Mouse (Mus musculus) brown adipose tissue, adult 24 weeks (tissue): ENCODE measurements around the gene Nkain4. TPM values are rescaled to one million over a fixed set of nuclear protein-coding genes. Genes with fewer than 3 reads are reported as not detected.

Source experiments
- H3K27ac ChIP-seq: fragments of 200-500 bp; replicated peaks from 2 replicates; pipeline ENCODE4 v1.5.1; 2012; ENCODE audit warnings: low read depth, mild to moderate bottlenecking, low read length
- H3K4me1 ChIP-seq: fragments of 200-500 bp; 2 replicates; pipeline ENCODE4 v1.6.1; 2012; ENCODE audit warnings: low read length, mixed read lengths; ENCODE audit not compliant: control insufficient read depth, insufficient read depth, insufficient read length
- H3K4me3 ChIP-seq: fragments of 200-500 bp; 2 replicates; pipeline ENCODE4 v1.5.1; 2012; ENCODE audit warnings: low read depth, mild to moderate bottlenecking, low read length, moderate library complexity; ENCODE audit not compliant: insufficient read depth
- polyA plus RNA-seq: library from polyadenylated mRNA; stranded (reverse); fragments of >200 nt; gene quantifications from 2 replicates; pipeline ENCODE4 v1.2.4, GENCODE M21; 2012; ENCODE audit not compliant: missing spikeins, insufficient read depth, insufficient read length

The Nkain4 gene
- not detected in 2 replicates for polyA plus RNA-seq

- no peak within 1 kb of the TSS for H3K27ac ChIP-seq
- peak within 1 kb of the TSS; percentile 43 for H3K4me3 ChIP-seq
- H3K4me1 ChIP-seq: no peaks in the 10 kb centered on the region; the same call in 1 of the 2 replicates
Observed at GRCm38 (mm10) chr2:180954061-180955047, at the start of gene Nkain4. Gene Nkain4 (minus strand): TSS chr2:180954699.

GRCm38 (mm10) chr2:180996905-180997304 is 42.4 kb upstream of the Nkain4 start:
- H3K4me1 ChIP-seq: no peaks in the 10 kb centered on the region
- no peak overlapping the region for H3K27ac ChIP-seq
- H3K4me3 ChIP-seq: no peak overlapping the region

DNA sequence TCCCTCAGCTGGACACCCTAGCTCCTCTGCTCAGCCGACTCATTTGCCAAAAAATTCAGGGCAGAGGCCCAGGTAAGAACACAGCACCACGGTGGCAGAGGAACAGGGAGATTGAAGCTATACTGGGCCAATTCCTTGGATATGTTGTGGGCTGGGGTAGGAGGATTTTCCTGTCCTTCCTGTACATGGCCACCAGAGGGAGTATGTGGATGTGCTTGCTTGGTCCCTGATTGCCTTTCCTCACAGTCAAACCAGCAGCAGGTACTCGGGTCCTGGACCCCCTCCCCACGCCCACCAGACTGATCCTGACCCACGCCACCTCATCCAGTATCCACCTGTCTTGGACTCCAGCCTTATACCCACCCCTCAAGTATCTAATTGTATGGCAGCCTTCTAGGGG is 41.9 kb upstream of the Nkain4 start:
- H3K4me1 ChIP-seq: no peaks in the 10 kb centered on the region
- no peak overlapping the region for H3K27ac ChIP-seq
- H3K4me3 ChIP-seq: no peak overlapping the region

DNA sequence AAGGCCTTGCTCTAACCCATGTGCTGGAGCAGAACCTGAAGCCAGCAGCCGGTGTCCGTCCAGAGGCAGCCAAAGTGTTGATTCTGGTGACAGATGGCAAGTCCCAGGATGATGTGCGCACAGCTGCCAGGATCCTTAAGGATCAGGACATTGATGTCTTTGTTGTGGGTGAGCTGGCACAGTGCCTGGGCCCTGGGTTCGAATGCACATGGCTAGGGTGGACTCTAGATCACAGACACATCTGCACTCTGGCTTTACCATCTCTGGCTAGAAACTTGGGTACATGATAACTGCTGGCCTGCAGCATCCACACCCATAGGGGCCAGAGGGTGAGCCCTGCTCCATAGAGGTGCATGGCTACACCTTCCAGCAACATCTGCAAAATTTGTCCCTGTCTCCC is 41.0 kb upstream of the Nkain4 start:
- no peak overlapping the region for H3K27ac ChIP-seq
- no peak overlapping the region for H3K4me3 ChIP-seq
- no peaks in the 10 kb centered on the region for H3K4me1 ChIP-seq

DNA sequence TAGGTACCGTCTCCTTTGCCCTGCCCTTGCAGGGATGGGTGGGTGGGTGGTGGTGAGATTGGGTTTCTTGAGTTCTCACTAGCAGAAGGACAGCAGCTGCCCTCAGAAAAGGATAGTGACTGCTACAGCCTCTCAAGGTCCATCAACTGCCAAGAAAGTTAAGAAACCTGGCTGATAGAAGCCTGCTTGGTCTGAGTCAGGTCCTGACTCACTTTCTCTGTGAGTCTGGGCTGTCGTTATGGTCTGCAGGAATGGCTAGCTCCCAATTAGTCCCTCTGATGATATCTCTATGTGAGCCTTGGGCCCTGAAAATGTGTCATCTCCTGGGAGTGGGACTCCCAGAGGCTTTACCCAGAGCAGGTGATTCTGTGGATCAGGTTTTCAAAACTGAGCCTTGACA is 39.9 kb upstream of the Nkain4 start:
- Histone ChIP-seq H3K4me3 (no peak overlapping the region), H3K4me1 (no peaks in the 10 kb centered on the region), H3K27ac (no peak overlapping the region)

- Histone ChIP-seq H3K4me1 (no peaks in the 10 kb centered on the region), H3K27ac (no peak overlapping the region)
Observed at GRCm38 (mm10) chr2:180990347-180990746, 35.8 kb upstream of the Nkain4 start.

DNA sequence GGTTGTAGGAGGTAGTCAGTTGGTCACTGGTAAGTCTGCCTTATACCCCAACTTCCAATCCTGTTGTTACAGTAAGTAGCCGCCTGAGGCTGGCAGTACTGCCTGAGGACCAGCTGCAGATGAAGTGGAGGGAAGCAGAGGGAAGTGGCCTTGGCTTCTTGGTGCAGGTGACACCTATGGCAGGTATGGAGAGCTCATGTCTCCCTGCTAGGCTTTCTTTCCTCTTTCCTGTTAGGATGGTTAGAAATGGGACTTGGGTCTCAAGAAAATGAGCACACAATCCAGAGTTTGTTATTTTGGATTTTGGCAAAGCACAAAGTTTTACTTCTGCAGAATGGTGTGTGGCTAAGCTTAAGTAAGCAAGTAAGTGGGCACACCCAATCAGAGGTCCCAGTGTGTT is 34.4 kb upstream of the Nkain4 start:
- Histone ChIP-seq H3K27ac (no peak overlapping the region), H3K4me3 (no peak overlapping the region), H3K4me1 (no peaks in the 10 kb centered on the region)

More at GRCm38 (mm10) chr2:180990347-180990746, 35.8 kb upstream of the Nkain4 start:
- no peak overlapping the region for H3K4me3 ChIP-seq

GRCm38 (mm10) chr2:180988347-180988913 is 33.9 kb upstream of the Nkain4 start:
- Histone ChIP-seq H3K4me3 (no peak overlapping the region), H3K27ac (no peak overlapping the region), H3K4me1 (no peaks in the 10 kb centered on the region)

DNA sequence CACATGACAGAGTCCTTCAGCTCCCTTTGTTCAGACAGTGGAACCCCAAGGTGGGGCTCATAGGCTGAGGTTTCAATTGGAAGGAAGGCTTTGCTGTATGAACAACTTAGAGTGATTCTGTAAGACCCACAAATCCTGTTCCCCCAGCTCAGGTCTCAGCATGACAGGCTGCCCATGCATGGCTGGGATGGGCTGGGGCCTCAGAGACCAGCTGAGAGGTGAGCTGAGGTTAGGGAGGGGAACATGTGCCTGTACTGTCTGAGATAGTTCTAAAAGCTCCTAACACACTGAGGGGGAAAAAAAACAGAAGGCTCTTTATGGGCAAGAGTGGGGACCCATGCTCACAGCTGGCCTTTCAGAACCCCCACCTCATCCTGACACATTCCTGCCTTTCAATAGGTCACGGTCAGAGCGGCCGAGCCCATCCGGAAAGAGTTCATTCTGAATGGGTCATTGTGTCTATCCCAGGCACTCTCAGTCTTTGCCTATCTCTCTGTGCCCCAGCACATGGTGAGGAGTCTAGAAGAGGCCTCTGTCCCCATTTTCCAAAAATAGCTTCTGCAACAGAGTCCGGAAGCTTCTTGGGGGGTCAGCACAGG is 33.0 kb upstream of the Nkain4 start:
- H3K4me3 ChIP-seq: no peak overlapping the region
- H3K4me1 ChIP-seq: no peaks in the 10 kb centered on the region
- H3K27ac ChIP-seq: no peak overlapping the region

GRCm38 (mm10) chr2:180987001-180987400 is 32.5 kb upstream of the Nkain4 start:
- H3K27ac ChIP-seq: no peak overlapping the region
- no peaks in the 10 kb centered on the region for H3K4me1 ChIP-seq
- no peak overlapping the region for H3K4me3 ChIP-seq

- Histone ChIP-seq H3K27ac (no peak within 1 kb of the TSS), H3K4me3 (no peak within 1 kb of the TSS), H3K4me1 (no peaks in the 10 kb centered on the region)
Observed at GRCm38 (mm10) chr2:180986449-180986848, 31.9 kb upstream of the Nkain4 start, which contains the start of gene Col20a1. Gene Col20a1 (plus strand): TSS chr2:180986535.

- Histone ChIP-seq H3K4me1 (no peaks in the 10 kb centered on the region), H3K27ac (no peak overlapping the region), H3K4me3 (no peak overlapping the region)
Observed at GRCm38 (mm10) chr2:180985635-180986034, 31.1 kb upstream of the Nkain4 start.

DNA sequence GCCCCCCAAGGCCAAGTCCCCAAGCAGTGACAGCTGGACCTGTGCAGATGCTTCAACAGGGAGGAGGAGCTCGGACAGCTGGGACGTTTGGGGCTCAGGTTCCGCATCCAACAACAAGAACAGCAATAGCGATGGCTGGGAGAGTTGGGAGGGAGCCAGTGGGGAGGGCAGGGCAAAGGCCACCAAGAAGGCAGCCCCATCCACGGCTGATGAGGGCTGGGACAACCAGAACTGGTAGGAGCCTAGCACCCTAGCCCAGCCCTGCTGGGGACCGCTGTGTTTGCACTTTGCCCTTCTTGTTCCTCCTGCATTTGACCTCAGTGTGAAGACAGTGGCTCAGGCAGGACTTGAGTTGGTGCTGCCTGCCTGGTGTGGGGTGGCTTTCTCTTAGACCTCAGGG is 26.6 kb upstream of the Nkain4 start:
- no peak overlapping the region for H3K4me3 ChIP-seq
- H3K27ac ChIP-seq: no peak overlapping the region
- no peaks in the 10 kb centered on the region for H3K4me1 ChIP-seq

DNA sequence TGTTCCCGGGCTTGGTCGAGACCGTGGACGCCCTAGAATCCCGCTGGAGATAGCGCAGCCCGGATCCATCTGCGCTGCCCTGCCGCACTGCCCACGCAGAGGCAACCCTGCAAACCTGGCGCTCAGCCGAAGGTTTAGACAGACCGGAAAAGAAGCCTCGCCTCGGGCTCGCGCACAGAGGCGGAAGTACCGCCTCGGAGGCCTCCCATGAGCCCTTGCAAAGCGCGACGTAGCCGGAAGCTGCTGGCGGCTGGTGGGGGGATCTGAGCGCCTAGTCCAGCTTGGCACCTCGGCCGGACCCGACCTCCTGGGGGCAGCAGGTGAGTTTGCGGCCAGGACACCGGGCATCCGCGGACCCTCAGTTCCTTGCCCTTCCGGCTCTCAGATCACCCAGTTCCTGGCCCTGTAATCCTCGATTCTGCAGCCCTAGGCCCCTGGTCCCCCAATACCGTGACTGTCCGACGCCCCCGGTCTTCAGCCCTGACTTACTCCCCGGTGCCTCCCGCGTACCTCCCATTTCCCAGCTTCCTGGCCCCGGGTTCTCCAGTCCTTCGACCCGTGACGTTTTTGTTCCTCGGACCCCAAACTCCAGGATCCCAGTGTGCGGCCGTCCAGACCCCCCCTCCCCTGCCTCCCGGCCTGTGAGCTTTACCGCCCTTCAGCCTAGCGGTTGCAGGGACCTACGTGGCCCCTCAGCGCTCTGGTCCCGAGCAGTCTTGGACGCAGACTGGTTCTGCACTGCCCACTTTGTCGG is 12.7 kb upstream of the Nkain4 start, which contains the start of gene Arfgap1:
Gene Arfgap1, plus strand, starts transcription at position 216 of the 754 bp plus-strand sequence.
- H3K4me1 ChIP-seq: no peaks in the 10 kb centered on the region; the same call in none of the 2 replicates
- peak within 1 kb of the TSS; percentile 99 for H3K4me3 ChIP-seq
- peak within 1 kb of the TSS; percentile 93 for H3K27ac ChIP-seq
